Mouse (Mus musculus) c-Kit-positive CD71-positive TER-119-positive erythroid progenitor cells, embryonic 14.5 days (primary cell): ENCODE measurements around the gene Acrv1.
"Not testable (repeated sequence)": the region's sequence is repeated elsewhere in the genome, so short reads cannot be mapped to it uniquely, and the experiment has no call there.

ENCODE experiments used
- DNase-seq: peaks from one replicate; pipeline ENCODE4 v3.0.0-alpha.2; 2013; ENCODE audit warnings: low spot score

Gene Acrv1

GRCm38 (mm10) chr9:36692920-36693319, at the start of gene Acrv1:
TSS of gene Acrv1 (plus strand) at chr9:36693220.
- no peak for DNase-seq

GRCm38 (mm10) chr9:36643276-36643675, 49.7 kb upstream of the Acrv1 start, which contains the start of gene A630095E13Rik:
TSS of gene A630095E13Rik (minus strand) at chr9:36643376.
- not testable (repeated sequence) for DNase-seq

GRCm38 (mm10) chr9:36681424-36681823, 11.6 kb upstream of the Acrv1 start:
- DNase-seq = no peak

- DNase-seq = no peak
These were observed 5.7 kb upstream of the Acrv1 start for GRCm38 (mm10) chr9:36687329-36687728.

- DNase-seq = no peak
These were observed 1.3 kb downstream of the Acrv1 start for GRCm38 (mm10) chr9:36694276-36694675.

- no peak for DNase-seq
These were observed 12.9 kb downstream of the Acrv1 start for GRCm38 (mm10) chr9:36705923-36706322.

- DNase-seq = no peak
These were observed 14.3 kb downstream of the Acrv1 start for GRCm38 (mm10) chr9:36707304-36707703.

GRCm38 (mm10) chr9:36716624-36717023, 23.6 kb downstream of the Acrv1 start:
- no peak for DNase-seq

GRCm38 (mm10) chr9:36726131-36727033, 33.4 kb downstream of the Acrv1 start:
- peak; percentile 89 for DNase-seq

- DNase-seq = peak; percentile 36
These were observed 34.2 kb downstream of the Acrv1 start, which contains the start of gene Chek1 for GRCm38 (mm10) chr9:36727034-36727755. TSS of gene Chek1 (minus strand) at chr9:36727065.
